Comparison of ENCODE assay signal across 10 mouse cellular contexts in the genomic region with DNA sequence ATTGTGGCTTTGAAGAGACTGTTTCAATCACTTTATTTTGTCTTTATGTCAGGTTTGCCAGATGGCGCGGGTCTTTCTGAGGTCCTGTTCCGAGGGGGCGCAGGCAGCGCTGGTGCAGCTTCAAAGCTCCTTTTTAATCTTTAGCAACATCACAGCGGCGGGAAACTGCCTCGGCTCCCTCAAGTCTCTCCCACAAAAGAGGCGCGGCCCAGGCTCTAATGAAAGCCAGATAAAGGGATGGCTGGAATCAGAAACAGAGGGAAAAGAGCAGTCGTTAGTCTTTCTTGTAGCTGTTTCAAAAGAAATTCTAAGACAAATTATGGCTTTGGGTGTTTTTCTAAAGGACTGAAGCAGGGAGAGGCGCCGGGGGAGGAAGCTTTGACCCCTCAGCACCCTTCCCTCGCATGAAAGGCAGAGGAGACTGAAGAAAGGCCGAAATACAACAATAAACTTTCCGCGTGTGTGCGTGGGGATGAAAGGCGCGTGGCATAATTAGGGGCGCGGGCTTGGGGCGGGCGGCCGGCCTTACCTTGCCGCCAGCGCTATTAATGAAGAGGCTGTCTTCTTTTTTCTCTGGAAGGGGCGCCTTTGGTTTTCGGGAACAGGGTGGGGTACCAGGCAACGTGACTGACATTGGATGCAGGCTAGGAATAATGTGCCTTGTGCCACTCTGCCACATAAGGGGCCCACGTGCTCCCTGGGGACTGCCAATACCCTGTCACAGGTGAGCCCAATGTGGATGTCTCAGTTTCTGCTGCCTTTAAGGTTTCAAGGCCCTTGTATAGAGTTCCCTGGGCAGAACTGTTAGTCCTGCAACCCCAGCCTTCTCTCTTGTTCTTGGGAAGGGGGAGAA. TPM values are rescaled to one million over a fixed set of nuclear protein-coding genes. Genes with fewer than 3 reads are reported as not detected.
DNase-seq lines count a peak whose midpoint lies in the region; ATAC-seq and TF ChIP-seq lines count a peak whose summit lies in the region.
"Had no signal": no experiment of that assay in that cellular context is flagged by ENCODE, and none has a peak within 500 bp of the region (broad histone marks: within the 10 kb centered on the region; RNA-seq: fewer than 3 reads in every experiment).

No protein-coding gene starts in this region.

- peak; percentile 22 for DNase-seq in thymus, postnatal 0 days (ENCODE audit: low spot score)
- DNase-seq in thymus, adult 18-20 months, result no peak
- peak; percentile 33 for DNase-seq in forebrain, postnatal 0 days
- DNase-seq in right cerebral cortex, postnatal 25 days, result no peak
- DNase-seq: gastrocnemius, postnatal 36 days; lung, embryonic 14.5 days had no signal

- no peaks in the 10 kb centered on the region for H3K36me3 ChIP-seq in embryonic facial prominence, embryonic 12.5 days
- H3K36me3 ChIP-seq in forebrain, postnatal 0 days (ENCODE audit: insufficient read depth), result no peaks in the 10 kb centered on the region
- H3K36me3 ChIP-seq in neural tube, embryonic 12.5 days, result no peaks in the 10 kb centered on the region
- H3K36me3 ChIP-seq: G1E had no signal

- H3K27ac ChIP-seq in embryonic facial prominence, embryonic 12.5 days, result peak overlapping the region; percentile 80
- H3K27ac ChIP-seq in forebrain, postnatal 0 days (ENCODE audit: low read depth, low read length), result no peak overlapping the region
- 0 out of 2 replicates have a peak overlapping the region, but pooled peaks have one; percentile 0 for H3K27ac ChIP-seq in neural tube, embryonic 12.5 days

- H3K4me3 ChIP-seq in embryonic facial prominence, embryonic 12.5 days, result no peak overlapping the region
- H3K4me3 ChIP-seq in forebrain, postnatal 0 days (ENCODE audit: low read depth, low read length), result no peak overlapping the region
- H3K4me3 ChIP-seq in neural tube, embryonic 12.5 days, result no peak overlapping the region

- TF ChIP-seq CTCF in forebrain, postnatal 0 days (IDR thresholded peaks at IDR 0.05; ENCODE audit: low read depth), result no peak

- H3K27me3 ChIP-seq in embryonic facial prominence, embryonic 12.5 days, result no peaks in the 10 kb centered on the region
- no peaks in the 10 kb centered on the region for H3K27me3 ChIP-seq in forebrain, postnatal 0 days (ENCODE audit: insufficient read depth, low read length)
- H3K27me3 ChIP-seq in neural tube, embryonic 12.5 days (replicated peaks), result no peaks in the 10 kb centered on the region

- H3K9me3 ChIP-seq in embryonic facial prominence, embryonic 12.5 days, result no peaks in the 10 kb centered on the region
- no peaks in the 10 kb centered on the region for H3K9me3 ChIP-seq in forebrain, postnatal 0 days (ENCODE audit: low read length)
- H3K9me3 ChIP-seq in neural tube, embryonic 12.5 days, result no peaks in the 10 kb centered on the region; the same call in 1 of the 2 replicates
- H3K9me3 ChIP-seq: G1E had no signal

- WGBS in embryonic facial prominence, embryonic 12.5 days, result 51% methylated on average over 31 of the region's 31 CpGs
- 23% methylated on average over 31 of the region's 31 CpGs for WGBS in forebrain, postnatal 0 days
- WGBS in neural tube, embryonic 12.5 days, result 45% methylated on average over 31 of the region's 31 CpGs

- H3K4me1 ChIP-seq in embryonic facial prominence, embryonic 12.5 days, result 0 out of 2 replicates have a peak, but pooled peaks cover 4% of the 10 kb centered on the region
- no peaks in the 10 kb centered on the region for H3K4me1 ChIP-seq in forebrain, postnatal 0 days (ENCODE audit: insufficient read depth)
- peaks cover 11% of the 10 kb centered on the region for H3K4me1 ChIP-seq in neural tube, embryonic 12.5 days

- no peak for ATAC-seq in embryonic facial prominence, embryonic 12.5 days (ENCODE audit: insufficient number of reproducible peaks, insufficient read depth, low FRiP score, low TSS enrichment)
- ATAC-seq in forebrain, postnatal 0 days, result no peak; the same call in 1 of the 2 replicates
- ATAC-seq in neural tube, embryonic 12.5 days (ENCODE audit: low FRiP score, low read depth), result no peak
- ATAC-seq in granulocyte monocyte progenitor cell, adult 5-6 weeks (replicated peaks; ENCODE audit: poor library complexity, severe bottlenecking), result no peak

- H3K9ac ChIP-seq in embryonic facial prominence, embryonic 12.5 days, result no peak overlapping the region
- H3K9ac ChIP-seq in forebrain, postnatal 0 days, result no peak overlapping the region; the same call in 1 of the 2 replicates
- no peak overlapping the region for H3K9ac ChIP-seq in neural tube, embryonic 12.5 days
- H3K9ac ChIP-seq: lung, embryonic 14.5 days had no signal

- H3K4me2 ChIP-seq in embryonic facial prominence, embryonic 12.5 days (replicated peaks), result no peak overlapping the region
- H3K4me2 ChIP-seq in forebrain, postnatal 0 days (ENCODE audit: low read depth), result 0 out of 2 replicates have a peak overlapping the region, but pooled peaks have one; percentile 10
- H3K4me2 ChIP-seq in neural tube, embryonic 12.5 days (replicated peaks), result no peak overlapping the region; the same call in 1 of the 2 replicates
- H3K4me2 ChIP-seq: lung, embryonic 14.5 days had no signal

RNA-seq across cellular contexts. Expression of a gene that starts 20.5 kb away (rescaled TPM):
- 89.9 and 95.7 TPM in 2 replicates for polyA plus RNA-seq in thymus, postnatal 0 days (2015; fragmentation: Nextera tagmentation; extraction: Ambion mirVana)
- polyA plus RNA-seq in embryonic facial prominence, embryonic 12.5 days (2016; fragmentation: Nextera tagmentation; extraction: Ambion mirVana), result 92.7 and 94.5 TPM in 2 replicates
- 24.1 and 35.9 TPM in 2 replicates for total RNA-seq in forebrain, postnatal 0 days (2014; rRNA removed)
- 49.6 and 52.4 TPM in 2 replicates for polyA plus RNA-seq in forebrain, postnatal 0 days (2015; fragmentation: Nextera tagmentation; extraction: Ambion mirVana)
- polyA plus RNA-seq in neural tube, embryonic 12.5 days (2016; fragmentation: Nextera tagmentation; extraction: Ambion mirVana), result 88.9 and 102 TPM in 2 replicates
- total RNA-seq in granulocyte monocyte progenitor cell, adult 5-6 weeks (2014; fragmentation: Nextera tagmentation), result 75.7 and 92.5 TPM in 2 replicates
- total RNA-seq in granulocyte monocyte progenitor cell, adult 5-6 weeks (2017), result 70.1 and 74.2 TPM in 2 replicates

Comparison
In these comparisons a context has a peak if more than half of its experiments do, and no peak if none do; other contexts are left out.
1. DNase-seq: peak in thymus, postnatal 0 days (single experiment) and forebrain, postnatal 0 days (single experiment); none in thymus, adult 18-20 months (0 of 2) and right cerebral cortex, postnatal 25 days (single experiment).